Mouse (Mus musculus): ENCODE measurements around the gene Micall2.

Micall2 gene

DNA sequence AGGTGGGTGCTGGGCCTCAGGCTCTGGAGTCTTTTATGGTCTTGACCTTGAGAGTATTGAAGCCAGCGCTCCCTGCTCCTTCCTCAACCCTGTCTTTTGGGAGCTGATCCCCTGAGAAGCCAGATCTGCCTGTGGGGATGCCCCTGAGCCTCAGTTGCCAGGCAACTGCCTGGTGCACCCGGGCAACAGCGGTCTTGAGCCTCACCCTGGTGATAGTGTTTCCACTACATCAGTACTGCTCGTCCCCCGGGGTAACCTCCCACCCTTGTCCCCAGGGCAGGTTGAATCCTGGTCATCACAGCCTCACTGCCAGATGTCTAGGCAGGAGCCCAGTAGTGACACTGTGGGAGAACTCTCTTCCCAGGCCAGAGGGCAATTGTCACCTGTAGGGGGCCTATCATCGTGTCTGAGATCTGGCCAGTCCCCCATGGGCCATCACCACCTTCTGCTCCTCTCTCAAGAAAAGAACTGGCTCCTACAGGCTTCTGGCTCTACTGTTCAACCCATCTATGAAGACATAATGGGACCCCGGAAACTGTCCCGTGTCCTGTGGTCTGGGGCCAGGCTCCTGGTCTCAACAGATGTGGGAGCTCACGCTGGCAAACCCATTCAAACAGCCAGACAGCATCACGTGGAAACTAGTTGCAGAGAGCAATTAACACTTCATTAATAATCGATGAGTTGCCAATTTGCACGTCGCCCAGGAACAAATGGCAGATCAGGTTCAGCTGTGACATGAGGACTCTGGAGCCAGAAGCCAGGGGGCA, 61.0 kb downstream of the Micall2 start:
- no peak for DNase-seq

DNA sequence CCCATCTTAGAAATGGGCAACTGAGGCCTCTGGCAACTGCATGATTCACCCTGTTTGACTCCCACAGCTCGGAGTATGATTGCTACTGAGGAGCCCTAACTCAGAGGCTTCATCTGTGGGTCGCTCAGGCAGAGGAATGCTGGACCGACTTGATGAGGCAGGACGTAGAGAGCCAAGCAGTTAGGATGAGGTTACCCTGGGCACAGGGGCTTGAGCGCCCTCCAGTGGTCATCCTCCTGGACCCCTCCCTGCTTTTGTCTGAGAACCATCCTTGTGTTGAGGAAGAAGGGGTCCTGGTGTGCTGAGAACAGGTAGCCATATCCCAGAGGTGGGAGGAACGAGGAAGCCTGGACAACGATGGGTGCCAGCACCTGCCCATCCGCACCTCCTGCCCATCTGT, 66.8 kb downstream of the Micall2 start:
- DNase-seq: no peak

DNA sequence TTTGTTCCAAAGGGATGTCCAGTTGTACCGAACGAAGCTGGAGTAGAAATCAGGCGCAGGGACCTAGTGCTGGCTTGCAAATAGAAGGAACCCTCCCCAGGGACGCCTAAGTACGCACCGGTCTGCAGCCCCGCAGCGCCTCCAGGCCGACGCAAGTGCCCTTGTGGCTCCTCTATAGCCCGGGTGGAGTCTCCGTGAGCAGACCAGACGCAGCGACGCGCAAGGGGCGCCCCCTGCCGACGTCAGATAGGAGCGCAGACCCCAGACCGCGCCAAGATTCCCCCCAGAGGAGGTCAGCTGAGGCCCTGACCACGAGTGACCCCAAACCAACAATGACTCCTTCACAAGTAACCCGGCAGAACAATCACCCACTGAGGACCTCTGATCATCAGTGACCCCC, 67.6 kb downstream of the Micall2 start:
- peak; percentile 18 for DNase-seq

DNA sequence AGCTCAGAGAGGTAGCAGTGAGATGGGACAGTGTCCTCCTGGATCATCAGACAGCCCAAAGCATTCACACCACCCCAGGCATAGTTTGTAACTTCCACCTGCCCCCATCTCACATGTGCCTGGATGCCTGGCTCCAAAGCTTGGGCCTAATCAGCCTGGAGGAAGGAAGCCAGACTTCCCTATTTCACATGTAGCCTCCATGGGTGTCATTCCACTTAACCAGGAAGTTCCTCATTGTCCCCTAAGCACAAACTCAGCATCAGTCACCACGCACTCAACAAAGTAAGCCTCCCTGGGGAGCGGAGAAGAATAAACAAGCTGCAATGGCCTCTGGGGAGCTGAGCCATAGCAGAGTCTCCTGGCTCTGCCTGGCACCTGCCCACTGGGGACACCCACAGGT, 69.6 kb downstream of the Micall2 start:
- DNase-seq: no peak

DNA sequence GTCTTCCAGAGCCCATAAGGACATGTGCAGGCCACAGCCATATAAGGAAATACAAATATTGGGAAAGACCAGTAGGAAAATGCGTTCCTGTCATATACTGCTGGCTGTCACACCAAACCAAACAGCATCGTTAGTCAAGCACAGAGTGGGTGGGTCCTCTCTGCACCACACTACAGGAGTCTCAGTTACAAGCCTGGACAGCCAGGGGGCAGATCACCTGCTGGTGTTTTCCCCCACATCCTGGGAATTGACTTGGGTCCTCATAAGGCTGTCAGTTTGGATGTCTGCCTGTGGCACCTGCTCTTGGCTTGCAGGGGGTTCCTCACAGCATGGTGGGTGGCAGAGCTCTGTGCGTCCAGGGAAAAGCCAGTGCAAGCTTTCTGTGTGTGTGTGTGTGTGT, 70.8 kb downstream of the Micall2 start:
- DNase-seq: no peak

DNA sequence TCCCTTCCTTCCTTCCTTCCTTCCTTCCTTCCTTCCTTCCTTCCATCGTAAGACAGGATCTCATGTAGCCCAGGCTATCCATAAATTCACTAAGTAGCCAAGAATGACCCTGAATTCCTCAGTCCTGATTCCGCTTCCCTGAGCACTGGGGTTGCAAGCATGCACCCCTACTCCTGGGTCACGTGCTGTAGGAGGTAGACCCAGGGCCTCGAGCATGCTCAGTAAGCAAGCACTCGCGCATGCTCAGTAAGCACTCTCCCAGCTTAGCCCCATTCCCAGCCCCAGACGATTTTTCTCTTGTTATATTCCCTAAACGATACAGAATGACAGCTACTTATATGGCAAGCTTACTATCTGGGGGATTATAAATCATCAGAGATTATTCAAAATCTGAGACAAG, 74.4 kb downstream of the Micall2 start:
- DNase-seq: no peak

DNA sequence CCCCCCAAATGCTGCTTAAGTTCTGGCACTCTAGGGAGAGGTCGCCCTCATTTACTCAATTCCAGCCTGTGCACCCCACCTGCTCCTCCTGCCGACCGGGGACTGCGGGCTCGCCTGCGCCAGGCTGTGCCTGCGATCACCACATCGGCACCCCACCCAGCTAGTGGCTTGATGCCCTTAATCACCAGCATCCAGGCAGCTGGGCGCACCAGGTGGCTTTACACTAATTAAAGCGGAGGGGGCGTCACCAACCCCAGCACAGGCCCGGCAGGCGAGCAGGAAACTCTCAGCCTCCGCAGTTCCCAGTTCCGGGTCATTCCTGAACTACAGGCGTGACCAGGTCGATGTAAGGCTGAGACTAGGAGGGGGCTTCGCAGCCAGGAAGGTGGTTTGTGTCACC, 76.8 kb downstream of the Micall2 start:
- peak; percentile 12 for DNase-seq

DNA sequence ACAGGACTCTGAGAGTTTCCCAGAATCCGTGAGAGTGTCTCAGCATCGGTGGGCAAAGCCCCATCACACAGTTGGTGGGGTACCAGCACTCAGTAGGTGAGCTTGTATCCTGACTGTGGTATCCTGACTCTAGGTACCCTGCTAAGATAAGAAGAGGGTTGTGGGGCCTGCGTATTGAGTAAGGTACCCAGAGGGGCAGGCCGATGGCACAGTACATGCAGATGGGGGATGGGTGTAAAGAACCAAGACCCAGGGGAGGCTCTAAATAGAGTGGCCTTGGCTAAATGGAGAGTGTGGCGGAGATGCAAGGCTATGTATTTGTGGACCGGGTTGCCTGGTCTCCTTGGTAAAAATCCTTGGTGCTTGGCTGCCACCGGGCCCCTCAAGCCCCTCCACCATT, 77.3 kb downstream of the Micall2 start:
- DNase-seq: no peak

DNA sequence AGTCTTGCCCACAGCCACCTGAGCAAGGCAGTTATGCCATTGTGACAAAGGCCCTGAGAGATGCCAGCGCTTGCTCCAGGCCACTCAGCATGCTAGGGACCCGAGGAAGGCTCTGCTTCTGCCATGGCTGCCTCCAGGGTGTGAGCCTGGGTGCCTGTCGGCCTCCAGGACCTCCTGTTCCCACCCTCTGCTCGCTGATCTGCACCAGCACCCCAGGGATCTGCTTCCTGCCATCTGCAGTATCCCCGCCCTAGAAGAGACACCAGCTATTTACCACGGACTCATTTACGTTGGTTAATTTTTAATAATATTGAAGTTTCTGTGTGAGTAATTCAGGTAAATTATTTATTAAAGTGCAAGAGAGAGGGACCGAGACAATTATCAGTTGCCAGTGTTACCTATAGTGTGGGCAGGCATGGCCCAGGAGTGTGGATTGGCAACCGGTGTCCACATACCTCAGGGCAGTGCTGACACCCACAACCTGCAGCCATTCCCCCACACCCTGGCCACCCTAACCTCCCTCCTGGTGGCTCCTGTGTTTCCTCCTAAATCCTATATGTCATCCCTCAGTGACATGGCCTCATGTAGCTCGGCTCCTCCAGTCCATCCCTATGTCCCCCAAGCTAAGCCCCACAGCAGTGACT, 78.1 kb downstream of the Micall2 start:
- no peak for DNase-seq
